Mouse (Mus musculus): ENCODE measurements around the gene Me3.

The Me3 gene

DNA sequence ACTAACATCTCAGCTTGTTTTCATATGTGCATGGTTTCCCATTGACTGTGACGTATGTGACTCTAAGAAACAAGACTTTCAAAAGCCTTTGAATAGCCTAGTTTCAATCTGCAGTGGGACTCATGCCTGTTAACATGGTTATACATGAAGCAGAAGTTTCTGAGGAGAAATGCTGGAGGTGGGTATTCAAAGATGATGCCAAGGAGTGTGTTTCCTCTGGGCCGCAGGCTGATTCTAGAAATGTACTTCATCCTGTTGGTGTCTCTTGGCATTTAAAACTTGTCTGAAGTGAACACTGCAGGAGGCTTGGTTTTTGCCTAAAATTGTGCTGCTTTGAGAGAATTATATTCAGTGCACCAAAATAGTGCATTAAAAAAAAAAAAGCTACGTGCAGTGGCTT lies 34.2 kb downstream of the Me3 start:
- no peak for DNase-seq (ENCODE audit: extremely low spot score, low read depth, low spot score)

DNA sequence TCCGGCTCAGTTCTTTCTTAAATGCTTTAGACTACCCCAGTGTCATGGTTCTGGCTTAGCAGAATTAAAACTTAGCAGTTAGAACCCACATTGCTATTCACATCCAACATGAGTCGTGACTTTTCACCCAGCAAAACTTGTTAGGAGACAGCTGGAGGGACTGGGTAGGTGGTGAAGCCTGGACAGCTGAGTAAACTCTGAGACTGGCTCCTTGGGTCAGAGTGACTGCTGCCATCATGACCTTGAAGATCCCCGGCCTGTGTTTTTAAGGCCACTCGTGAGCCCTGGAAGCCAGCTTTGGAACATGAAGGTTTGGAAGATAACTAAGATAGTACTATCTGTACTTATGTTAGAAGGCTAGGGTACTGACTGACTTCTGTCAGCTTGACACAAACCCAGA lies 35.4 kb downstream of the Me3 start:
- DNase-seq (ENCODE audit: extremely low spot score, low read depth, low spot score): no peak

DNA sequence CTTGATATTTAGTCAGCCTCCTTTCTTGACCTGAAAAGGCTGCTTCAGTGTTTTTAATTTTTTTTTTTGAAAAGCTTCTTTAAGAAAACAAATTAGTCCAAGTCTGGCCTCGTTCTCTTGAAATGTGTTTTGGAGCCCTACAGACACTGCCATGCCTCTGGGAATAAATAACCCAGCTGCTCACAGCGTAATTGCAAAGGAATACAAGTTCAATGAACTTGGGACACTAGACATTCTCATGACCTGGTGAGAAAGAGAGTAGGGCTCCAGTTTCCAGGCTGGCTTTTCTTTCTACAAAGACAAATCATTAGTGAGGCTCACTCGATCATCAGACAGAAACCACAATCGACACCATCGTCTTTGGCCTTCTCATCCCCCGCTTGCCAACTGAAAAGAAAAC lies 37.3 kb downstream of the Me3 start:
- DNase-seq (ENCODE audit: extremely low spot score, low read depth, low spot score): no peak

DNA sequence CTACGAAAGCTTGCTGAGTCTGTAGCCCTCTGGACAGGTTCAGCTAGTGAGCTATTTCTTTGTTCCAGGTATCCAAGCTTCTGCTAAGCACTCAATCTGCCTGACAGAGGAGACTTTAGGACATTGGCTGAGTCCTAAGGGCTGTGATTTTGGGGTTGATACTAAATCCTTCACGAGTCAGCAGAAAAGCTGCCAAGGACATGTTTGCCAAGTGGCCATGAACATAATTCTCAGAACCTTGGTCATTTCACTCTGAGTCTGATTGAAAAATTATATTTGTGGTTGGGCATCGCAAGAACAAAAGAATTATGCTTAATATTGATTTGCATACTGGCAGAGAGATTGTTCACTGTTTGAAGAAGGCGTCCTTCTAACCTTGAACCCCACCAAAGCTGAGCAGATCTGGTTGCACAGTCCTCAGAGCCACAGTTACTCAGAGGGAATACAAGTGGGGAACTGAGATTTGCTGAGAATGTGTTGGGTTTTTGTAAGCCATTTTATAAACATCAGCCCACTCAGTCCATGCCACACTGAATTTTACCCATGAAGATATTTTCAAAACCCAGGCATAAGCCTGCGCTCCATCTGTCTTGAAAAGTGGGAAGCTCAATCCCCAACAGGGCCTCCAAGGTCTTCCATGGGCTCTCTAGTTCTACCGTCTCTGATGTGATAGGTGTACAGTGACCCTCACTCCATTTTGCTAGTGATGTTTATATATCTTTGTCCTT lies 39.1 kb downstream of the Me3 start:
- no peak for DNase-seq (ENCODE audit: extremely low spot score, low read depth, low spot score)

DNA sequence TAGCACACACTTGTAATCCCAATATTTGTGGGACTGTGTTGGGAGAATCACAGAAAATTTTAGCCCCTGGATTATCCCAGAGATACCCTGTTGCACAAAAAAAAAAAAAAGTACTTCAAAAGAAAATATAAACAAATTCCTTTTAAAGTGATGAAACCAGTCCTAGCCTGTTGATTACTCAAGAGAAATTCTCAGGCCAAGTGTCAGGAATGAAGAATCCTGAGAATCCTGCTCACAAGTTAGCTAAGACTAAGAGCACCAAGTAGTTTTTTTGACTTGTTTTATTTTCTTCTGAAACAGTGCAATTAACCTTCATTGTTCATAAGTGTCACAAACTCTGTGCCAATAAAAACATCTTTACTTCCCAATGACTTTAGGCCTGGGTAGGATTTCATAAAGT lies 44.0 kb downstream of the Me3 start:
- no peak for DNase-seq (ENCODE audit: extremely low spot score, low read depth, low spot score)

DNA sequence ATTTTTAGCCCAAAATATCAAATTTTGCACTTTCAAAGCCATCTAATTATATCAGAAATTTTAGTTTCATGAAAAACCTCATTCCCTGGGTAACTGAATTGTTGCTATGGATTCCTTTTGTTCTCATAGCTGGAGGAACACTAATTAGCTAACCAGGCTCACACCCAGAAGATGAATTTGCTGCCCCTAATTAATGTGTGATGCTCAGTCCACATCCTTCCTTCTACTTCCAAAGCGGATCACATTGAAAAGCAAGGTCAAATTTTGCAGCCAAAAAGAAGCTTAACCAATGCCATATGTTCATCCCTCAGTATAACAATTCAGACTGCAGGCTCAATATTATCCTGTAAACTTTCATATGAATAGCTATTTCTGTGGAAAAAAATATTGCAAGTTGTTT lies 45.7 kb downstream of the Me3 start:
- no peak for DNase-seq (ENCODE audit: extremely low spot score, low read depth, low spot score)

DNA sequence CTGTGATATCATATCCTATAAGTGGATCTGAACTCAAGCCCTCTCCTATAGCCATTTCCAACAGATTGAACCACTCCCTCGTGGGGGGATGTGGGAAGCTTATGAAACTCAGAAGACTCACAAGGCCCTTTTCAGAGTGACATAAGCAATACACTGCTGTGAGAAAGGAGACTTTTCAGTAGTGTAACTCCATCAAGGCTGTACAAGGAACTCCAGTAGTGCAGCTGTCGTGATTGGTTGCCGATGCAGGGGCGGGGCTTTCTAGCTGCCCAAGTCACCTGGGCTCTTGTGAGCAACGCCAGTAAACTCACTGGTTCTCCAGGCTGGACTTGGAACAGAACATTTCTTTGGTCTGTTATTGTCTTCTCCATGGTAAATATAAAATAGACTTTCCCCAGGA lies 46.5 kb downstream of the Me3 start:
- DNase-seq (ENCODE audit: extremely low spot score, low read depth, low spot score): no peak

DNA sequence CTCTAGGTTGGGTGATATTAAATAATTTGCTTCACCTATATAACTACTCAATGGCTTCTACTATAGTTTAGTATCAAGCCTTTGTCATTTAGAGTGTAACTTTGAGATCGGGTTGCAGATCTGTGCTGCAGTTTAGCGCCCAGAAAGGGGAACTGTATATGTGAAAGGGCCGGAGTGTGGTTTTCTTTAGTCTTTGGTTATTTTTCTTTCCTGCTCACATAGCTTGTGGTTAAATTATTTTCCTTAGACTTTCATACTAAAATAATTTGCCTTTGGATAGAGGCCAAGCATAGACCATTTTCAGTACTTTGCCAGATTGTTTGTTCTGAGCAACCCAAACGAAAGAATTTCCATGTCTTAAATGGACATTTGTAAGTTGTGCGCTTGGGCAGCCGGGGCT lies 46.9 kb downstream of the Me3 start:
- no peak for DNase-seq (ENCODE audit: extremely low spot score, low read depth, low spot score)

DNA sequence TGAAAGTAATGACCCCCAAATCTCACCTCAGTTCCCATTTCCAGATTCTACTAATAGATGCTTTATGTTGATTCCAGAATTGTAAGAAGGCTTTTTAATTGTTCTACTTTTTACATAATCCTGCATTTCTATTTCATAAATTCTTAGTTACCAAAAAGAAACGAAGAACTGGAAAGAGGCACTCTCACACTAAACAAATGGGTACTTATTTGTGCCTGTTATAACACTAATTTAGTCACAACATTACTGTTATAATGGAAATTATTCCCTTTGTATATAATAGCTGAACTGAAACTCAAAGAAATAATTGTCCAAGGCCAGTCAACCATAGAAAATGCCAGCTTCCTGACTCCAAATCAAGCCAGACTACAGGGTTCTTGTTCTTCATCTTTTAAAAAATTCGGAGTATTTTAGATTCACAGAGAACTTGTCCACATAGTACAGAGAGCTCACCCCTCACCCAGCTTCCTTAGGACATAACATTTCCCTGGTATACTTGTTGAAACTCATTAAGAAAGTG lies 47.5 kb downstream of the Me3 start:
- no peak for DNase-seq (ENCODE audit: extremely low spot score, low read depth, low spot score)

DNA sequence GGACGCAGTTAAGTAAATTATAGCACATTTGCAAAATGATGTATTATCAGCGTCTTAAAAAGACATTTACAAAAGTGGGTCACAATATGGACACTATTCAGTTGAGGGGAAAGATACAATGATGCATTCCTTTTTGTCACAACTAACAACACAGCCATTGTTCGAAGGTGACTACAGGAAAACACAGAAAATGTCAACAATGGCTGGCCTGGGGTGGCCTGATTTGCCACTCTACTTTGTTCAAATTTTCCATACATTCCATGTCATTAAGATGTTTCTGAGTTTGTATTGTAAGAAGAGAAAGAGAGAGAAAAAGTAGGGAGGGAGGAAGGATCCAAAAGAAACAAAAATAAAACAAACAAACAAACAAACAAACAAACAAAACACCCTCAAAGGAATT lies 48.7 kb downstream of the Me3 start:
- no peak for DNase-seq (ENCODE audit: extremely low spot score, low read depth, low spot score)

DNA sequence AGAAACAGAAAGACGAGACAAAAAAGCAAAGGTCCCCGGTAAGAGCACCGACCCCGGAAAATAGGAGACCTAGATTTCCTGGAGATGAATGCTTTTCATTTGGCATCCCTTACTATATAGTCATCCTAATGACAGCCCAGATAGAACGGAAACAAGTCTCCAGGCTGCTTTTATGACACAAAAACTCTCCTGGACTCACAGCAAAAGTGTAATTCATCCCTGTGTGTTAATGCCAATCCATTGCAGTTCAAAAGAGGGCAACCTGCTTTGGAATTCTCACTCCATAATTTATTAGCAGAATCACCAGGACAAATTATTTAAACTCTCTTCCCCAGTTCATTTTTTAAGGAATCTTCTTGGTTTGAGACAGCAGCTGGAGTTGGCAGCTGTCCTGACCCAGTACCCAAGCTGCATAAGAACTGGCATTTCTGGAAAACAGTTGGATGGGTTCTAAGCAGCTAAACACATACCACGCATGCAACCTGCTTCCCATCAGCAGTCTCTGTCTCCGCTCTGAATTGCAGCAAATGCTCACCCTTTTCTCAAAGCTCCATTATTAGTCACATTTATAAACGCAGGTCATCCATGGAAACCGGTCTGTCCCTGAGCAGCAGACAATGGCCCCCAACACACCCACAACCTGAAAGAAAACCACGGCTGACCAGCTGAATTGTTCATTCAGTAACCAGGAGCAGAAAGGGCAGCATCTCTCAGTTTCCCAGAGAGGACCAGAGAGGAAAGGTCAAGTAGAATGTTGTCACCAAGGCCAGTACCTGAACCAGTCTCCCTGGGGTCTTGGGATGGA lies 49.7 kb downstream of the Me3 start:
- DNase-seq (ENCODE audit: extremely low spot score, low read depth, low spot score): no peak

DNA sequence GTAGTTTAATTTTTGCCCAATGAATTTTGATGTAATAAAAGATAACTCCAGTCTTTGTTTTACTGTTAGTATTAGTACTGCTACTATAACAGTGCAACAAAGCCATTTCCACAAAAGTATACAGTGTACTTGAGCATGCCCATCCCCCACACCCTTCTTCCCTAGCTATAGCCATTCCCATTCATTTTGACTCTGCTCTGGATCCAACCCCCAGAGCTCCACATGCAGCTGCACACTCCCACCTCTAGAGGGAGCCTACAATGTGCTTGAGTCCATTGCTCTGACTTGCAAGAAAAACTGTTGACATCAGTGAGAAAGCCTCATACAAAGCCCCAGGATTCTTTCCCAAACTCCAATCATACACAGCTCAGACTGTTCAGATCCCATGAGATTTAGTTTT lies 66.0 kb downstream of the Me3 start:
- DNase-seq (ENCODE audit: extremely low spot score, low read depth, low spot score): no peak

DNA sequence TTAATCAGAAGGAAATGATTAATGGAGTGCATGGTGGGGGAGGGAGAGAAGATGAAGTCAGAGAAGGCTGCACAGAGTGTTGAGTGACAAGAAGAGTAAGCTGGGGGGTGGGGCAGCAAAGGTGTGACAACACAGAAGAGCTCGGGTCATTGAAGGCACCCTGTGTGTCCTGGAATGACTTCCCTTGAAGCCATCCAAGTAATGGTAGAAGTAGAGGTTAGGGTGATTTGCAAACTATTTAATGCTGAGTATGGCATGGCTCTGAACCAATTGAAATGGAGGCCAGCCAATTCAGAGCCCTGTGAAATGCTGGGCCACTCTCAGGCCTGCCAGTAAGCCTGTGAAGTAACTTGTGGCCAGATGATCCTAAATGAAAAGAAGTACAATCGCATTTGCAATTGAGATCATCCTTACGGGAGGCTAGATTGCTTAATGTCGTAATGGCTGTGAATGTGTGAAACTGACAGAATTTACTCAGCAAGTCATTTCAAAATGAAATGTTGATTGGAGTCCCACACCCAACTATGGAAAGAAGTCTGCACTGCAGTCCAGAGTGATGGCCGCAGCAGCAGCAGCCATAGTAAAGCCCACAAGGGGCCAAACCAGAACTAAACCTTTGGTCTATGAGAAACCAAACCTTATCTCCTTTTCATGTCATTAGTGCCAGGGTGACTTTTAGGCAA lies 67.6 kb downstream of the Me3 start:
- no peak for DNase-seq (ENCODE audit: extremely low spot score, low read depth, low spot score)

DNA sequence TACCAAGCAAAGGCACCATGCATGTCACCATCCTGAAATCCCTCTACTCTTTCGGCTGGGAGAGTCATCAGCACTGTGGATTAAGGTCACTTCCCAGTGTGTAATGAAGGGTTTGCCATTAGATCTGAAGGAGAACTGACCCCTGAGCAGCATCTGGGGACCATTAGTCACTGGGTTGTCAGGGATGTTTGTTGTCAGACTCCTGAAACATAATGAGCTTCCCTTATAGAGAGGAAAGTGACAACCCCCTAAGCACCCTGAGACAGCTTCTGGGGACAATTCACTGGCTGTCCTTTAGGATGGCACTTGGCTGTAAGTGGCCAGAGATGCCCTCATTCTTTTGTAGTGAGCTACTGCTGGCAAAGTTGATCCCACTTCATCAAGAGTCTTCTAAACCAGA lies 68.3 kb downstream of the Me3 start:
- no peak for DNase-seq (ENCODE audit: extremely low spot score, low read depth, low spot score)

DNA sequence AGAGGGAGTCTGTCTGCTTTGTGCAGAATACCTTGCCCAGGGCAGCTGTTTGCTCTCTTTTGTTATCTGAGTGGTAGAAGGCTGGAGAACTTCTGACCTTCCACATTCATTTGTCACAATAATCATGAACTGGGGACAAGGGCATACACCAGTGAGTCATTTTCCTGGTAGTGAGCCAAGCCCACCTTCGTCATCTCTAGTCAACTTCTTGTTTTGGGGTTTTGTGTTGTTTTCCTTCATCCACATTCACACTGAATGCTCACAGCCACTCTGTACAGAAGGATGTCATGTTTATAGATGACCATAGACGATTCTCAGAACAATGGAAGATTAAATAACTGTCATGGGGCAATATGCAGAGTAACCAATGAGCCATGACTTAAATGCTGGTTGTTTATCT lies 78.6 kb downstream of the Me3 start:
- no peak for DNase-seq (ENCODE audit: extremely low spot score, low read depth, low spot score)

DNA sequence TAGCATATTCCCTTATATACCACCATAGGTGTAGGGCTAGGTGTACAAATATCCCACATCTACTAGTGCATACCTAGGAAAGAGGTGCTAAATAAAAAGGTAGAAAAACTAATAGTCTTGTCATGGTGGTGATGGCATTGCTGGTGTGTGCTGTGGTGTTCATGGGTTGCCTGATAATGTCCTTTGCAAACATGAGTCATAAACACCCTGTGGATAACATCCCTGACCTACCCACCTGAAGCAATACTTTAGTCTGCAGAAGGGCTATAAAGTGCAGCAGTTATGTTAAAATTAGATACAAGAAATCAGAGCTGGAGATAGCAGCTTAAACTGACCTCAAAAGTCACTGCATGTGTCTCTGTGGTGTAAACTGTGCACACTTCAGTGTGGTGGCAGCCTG lies 80.9 kb downstream of the Me3 start:
- DNase-seq (ENCODE audit: extremely low spot score, low read depth, low spot score): no peak

DNA sequence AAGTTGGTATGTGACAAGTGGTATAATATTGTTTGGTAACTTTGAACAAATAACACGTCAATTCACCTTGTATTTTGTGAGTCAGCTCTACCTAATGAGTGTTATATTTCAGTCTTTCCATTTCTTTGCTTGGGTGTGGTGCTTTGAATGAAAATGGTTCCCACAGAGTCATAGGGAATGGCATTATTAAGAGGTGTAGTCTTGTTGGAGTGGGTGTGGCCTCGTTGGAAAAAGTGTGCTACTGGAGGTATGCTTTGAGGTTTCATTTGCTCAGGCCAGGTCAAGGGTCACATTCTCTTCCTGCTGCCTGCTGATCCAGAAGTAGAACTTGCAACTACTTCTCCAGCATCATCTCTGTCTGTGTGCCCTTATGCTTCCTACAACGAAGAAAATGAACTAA lies 84.0 kb downstream of the Me3 start:
- DNase-seq (ENCODE audit: extremely low spot score, low read depth, low spot score): no peak

DNA sequence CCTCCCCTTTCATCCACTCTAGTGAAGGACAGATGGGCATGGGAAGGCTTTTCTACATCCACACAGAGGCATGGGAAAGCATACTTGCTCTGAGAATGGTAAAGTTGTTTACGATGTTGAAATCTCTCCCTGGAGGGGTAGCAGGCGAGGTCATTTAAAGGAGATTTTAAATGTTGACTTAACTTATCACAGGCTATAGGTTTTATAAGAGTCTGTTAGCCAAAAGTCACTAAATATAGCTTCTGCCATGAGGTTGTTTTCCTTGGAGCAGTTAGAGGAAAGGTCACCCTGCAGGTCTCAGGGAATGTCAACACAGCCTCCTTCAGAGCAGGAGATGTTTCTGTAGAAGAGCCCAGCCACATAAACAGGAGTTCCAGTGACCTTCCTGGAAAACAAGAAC lies 85.3 kb downstream of the Me3 start:
- DNase-seq (ENCODE audit: extremely low spot score, low read depth, low spot score): no peak

DNA sequence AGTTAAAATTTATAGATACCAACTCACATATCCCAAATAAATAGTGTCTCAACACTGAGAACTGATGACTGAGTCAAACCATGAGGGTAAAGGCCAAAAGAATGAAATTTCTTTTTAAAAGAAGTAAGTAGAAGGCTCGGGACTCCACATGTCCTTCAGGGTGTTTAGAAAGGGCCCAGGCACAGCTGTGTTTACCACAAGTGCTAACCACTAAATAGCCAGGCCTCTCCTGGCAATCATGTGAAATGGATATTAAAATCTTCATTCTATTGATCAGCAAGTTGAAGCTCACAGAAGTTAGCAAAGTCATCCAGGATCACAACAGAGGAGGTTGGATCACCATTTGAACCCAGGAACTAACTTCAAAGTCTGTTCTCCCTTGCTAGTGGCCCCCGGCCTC lies 86.1 kb downstream of the Me3 start:
- DNase-seq (ENCODE audit: extremely low spot score, low read depth, low spot score): no peak

DNA sequence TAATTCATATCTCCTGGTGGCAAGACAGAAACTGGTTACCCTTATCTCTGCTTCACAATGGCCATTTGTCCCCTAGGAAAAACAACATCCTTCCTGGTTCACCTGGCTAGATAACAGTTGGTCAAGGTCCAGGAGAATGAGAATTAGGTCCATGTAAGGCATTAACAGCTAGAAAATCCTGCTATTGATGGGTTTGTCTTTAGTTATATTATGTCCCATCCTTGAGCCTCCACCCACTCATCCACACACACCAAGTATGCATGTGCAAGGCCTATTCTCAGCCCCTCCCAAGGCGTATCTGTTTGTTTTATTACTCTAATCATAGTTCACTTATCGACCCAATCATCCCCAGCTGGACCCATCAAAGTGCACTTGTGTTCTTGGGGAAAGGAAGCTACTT lies 88.1 kb downstream of the Me3 start:
- no peak for DNase-seq (ENCODE audit: extremely low spot score, low read depth, low spot score)

DNA sequence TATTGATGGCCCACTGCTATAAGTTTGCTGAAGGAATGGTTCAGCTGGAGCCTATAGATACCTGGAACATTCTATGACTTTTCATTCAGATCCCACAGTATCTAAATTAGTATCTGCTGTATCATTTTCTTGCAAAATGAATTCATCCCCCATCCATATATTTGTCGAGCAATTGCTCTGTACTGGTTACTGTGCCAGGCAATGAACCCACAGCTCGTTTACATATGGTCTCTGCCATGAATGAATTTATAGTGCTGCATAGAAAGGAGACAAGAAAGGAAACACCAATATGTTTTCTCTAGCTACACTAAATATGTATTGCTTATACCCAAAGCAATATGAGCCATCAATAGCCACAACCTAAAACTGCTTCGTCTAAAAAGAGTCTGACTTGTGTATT lies 94.5 kb downstream of the Me3 start:
- DNase-seq (ENCODE audit: extremely low spot score, low read depth, low spot score): no peak

DNA sequence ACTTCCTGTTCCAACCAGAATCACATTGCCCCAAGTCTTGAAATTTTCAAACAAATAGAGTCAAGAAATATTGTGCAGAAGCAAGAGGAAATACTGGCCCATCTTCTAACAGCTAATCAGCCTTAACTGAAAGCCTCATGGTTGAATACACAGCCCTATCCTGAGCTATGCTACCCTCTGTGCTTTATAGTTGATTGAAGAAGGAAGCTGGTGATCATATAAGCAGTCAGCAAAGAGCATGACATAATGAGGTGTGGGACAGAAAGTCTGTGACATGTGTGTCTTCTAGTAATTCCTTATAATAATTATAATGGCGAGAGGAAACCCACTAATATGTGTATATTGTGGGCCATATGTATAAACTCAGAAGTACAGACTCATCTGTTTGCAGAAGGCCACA lies 95.4 kb downstream of the Me3 start:
- no peak for DNase-seq (ENCODE audit: extremely low spot score, low read depth, low spot score)

Measured in hindlimb bud, embryonic 11.5 days (tissue).